Mouse (Mus musculus): Measurements from ENCODE around the gene Hnf4a.

GRCm38 (mm10) chr2:163554425-163554982, 47.9 kb downstream of the Hnf4a start:
- no peak for TF ChIP-seq TAL1 (IDR thresholded peaks at IDR 0.05; ENCODE audit: low read length)
- TF ChIP-seq GATA1 (IDR thresholded peaks at IDR 0.05; ENCODE audit: low read length) = no peak
